Mouse (Mus musculus) CH12.LX (cell line): ENCODE measurements around the gene Stx11.

Source experiments
- CTCF ChIP-seq, 2 experiments: IDR thresholded peaks in 1 of 2; conservative IDR thresholded peaks in 1 of 2; 2 replicates each; pipeline ENCODE4 v1.5.1; 2011 to 2012; ENCODE audit warnings: low read depth in 2 of 2, low read length in 2 of 2, improper control_type of control experiment in 1 of 2, inconsistent platforms in 1 of 2, mild to moderate bottlenecking in 1 of 2, moderate library complexity in 1 of 2
- EP300 ChIP-seq: IDR thresholded peaks from 2 replicates; pipeline ENCODE4 v1.6.1; 2011; ENCODE audit warnings: low read length, improper control_type of control experiment
- GABPA ChIP-seq: IDR thresholded peaks from 2 replicates; pipeline ENCODE4 v1.6.1; 2012; ENCODE audit warnings: low read depth, low read length, improper control_type of control experiment, inconsistent platforms; ENCODE audit not compliant: insufficient replicate concordance
- JUND ChIP-seq: conservative IDR thresholded peaks from 2 replicates; pipeline ENCODE4 v1.6.1; 2011; ENCODE audit warnings: low read depth, low read length, improper control_type of control experiment
- MEF2A ChIP-seq: IDR thresholded peaks from 2 replicates; pipeline ENCODE4 v1.6.1; 2014; ENCODE audit warnings: low read depth, mild to moderate bottlenecking, inconsistent platforms, low read length, improper control_type of control experiment, borderline replicate concordance
- PAX5 ChIP-seq: IDR thresholded peaks from 2 replicates; pipeline ENCODE4 v1.6.1; 2012; ENCODE audit warnings: low read length, inconsistent platforms, mixed read lengths
- POLR2A ChIP-seq: IDR thresholded peaks from 2 replicates; pipeline ENCODE4 v1.6.1; 2011; ENCODE audit warnings: low read depth, mild to moderate bottlenecking, improper control_type of control experiment, low read length
- SMC3 ChIP-seq: IDR thresholded peaks from 2 replicates; pipeline ENCODE4 v1.6.1; 2011; ENCODE audit warnings: low read depth, low read length, improper control_type of control experiment
- TBP ChIP-seq: conservative IDR thresholded peaks from 2 replicates; pipeline ENCODE4 v1.6.1; 2011; ENCODE audit warnings: low read depth, low read length, improper control_type of control experiment
- TCF12 ChIP-seq: IDR thresholded peaks from 2 replicates; pipeline ENCODE4 v1.6.1; 2014; ENCODE audit warnings: low read depth, mild to moderate bottlenecking, inconsistent platforms, low read length, improper control_type of control experiment
- UBTF ChIP-seq: IDR thresholded peaks from 2 replicates; pipeline ENCODE4 v1.6.1; 2012; ENCODE audit warnings: low read depth, mild to moderate bottlenecking, inconsistent platforms, low read length, improper control_type of control experiment, moderate library complexity
- USF1 ChIP-seq: IDR thresholded peaks from 2 replicates; pipeline ENCODE4 v1.6.1; 2014; ENCODE audit warnings: low read depth, mild to moderate bottlenecking, inconsistent platforms, low read length, improper control_type of control experiment
- ZC3H11A ChIP-seq: IDR thresholded peaks from 2 replicates; pipeline ENCODE4 v1.6.1; 2012; ENCODE audit warnings: low read depth, mild to moderate bottlenecking, inconsistent platforms, low read length, improper control_type of control experiment

- TF ChIP-seq USF1 (no peak), JUND (no peak), MEF2A (no peak), POLR2A (no peak), CTCF (conservative IDR thresholded peaks at IDR 0.05 in 1 of 2, IDR thresholded peaks at IDR 0.05 in 1 of 2; ENCODE audit: low read depth in 2 of 2, low read length in 2 of 2) (no peak), UBTF (no peak), ZC3H11A (no peak), PAX5 (no peak), TBP (no peak), SMC3 (no peak), GABPA (no peak), EP300 (no peak), TCF12 (no peak)
Observed at GRCm38 (mm10) chr10:12975957-12976356, 11.9 kb upstream of the Stx11 start.
